Mouse (Mus musculus): ENCODE results near the gene Vasn. TPM values are rescaled to one million over a fixed set of nuclear protein-coding genes. Genes with fewer than 3 reads are reported as not detected.

Vasn gene
- 0.57 TPM for polyA plus RNA-seq (2014; fragmentation: Illumina TruSeq; extraction: RNeasy Lipid Tissue Mini Kit (QIAGEN cat#74804); ENCODE audit: low read depth, low replicate concordance)

GRCm38 (mm10) chr16:4639831-4640237 lies at the start of gene Vasn, which contains the start of gene Dnaja3:
Gene Vasn, plus strand, starts transcription at chr16:4639941.
Gene Dnaja3, plus strand, starts transcription at chr16:4639989.

GRCm38 (mm10) chr16:4593971-4594813 lies 45.5 kb upstream of the Vasn start, which contains the start of gene Glis2:
Gene Glis2, plus strand, starts transcription at chr16:4594713.

GRCm38 (mm10) chr16:4624481-4625110 lies 15.1 kb upstream of the Vasn start, which contains the start of gene Pam16:
Gene Pam16, minus strand, starts transcription at chr16:4624988.

GRCm38 (mm10) chr16:4679121-4680018 lies 39.6 kb downstream of the Vasn start, which contains the start of gene Coro7:
Gene Coro7, minus strand, starts transcription at chr16:4679777.

Other genes with a start within 250 kb of the Vasn start
- gene Adcy9, start 219.4 kb upstream of the Vasn start, polyA plus RNA-seq (2014; fragmentation: Illumina TruSeq; extraction: RNeasy Lipid Tissue Mini Kit (QIAGEN cat#74804); ENCODE audit: low read depth, low replicate concordance): 1.2 TPM
- 3.3 TPM for gene Srl, start 98.1 kb upstream of the Vasn start, polyA plus RNA-seq (2014; fragmentation: Illumina TruSeq; extraction: RNeasy Lipid Tissue Mini Kit (QIAGEN cat#74804); ENCODE audit: low read depth, low replicate concordance)
- 3.3 TPM for gene Tfap4, start 80.1 kb upstream of the Vasn start, polyA plus RNA-seq (2014; fragmentation: Illumina TruSeq; extraction: RNeasy Lipid Tissue Mini Kit (QIAGEN cat#74804); ENCODE audit: low read depth, low replicate concordance)
- gene Glis2, start 45.2 kb upstream of the Vasn start, polyA plus RNA-seq (2014; fragmentation: Illumina TruSeq; extraction: RNeasy Lipid Tissue Mini Kit (QIAGEN cat#74804); ENCODE audit: low read depth, low replicate concordance): 0.79 TPM
- 8.7 TPM for gene Pam16, start 15.0 kb upstream of the Vasn start, polyA plus RNA-seq (2014; fragmentation: Illumina TruSeq; extraction: RNeasy Lipid Tissue Mini Kit (QIAGEN cat#74804); ENCODE audit: low read depth, low replicate concordance)
- 27.1 TPM for gene Dnaja3, start within 50 bp of the Vasn start, polyA plus RNA-seq (2014; fragmentation: Illumina TruSeq; extraction: RNeasy Lipid Tissue Mini Kit (QIAGEN cat#74804); ENCODE audit: low read depth, low replicate concordance)
- gene Coro7, start 39.8 kb downstream of the Vasn start, polyA plus RNA-seq (2014; fragmentation: Illumina TruSeq; extraction: RNeasy Lipid Tissue Mini Kit (QIAGEN cat#74804); ENCODE audit: low read depth, low replicate concordance): 2.0 TPM
- 0.28 TPM for gene Nmral1, start 79.4 kb downstream of the Vasn start, polyA plus RNA-seq (2014; fragmentation: Illumina TruSeq; extraction: RNeasy Lipid Tissue Mini Kit (QIAGEN cat#74804); ENCODE audit: low read depth, low replicate concordance)
- 43.3 TPM for gene Hmox2, start 86.4 kb downstream of the Vasn start, polyA plus RNA-seq (2014; fragmentation: Illumina TruSeq; extraction: RNeasy Lipid Tissue Mini Kit (QIAGEN cat#74804); ENCODE audit: low read depth, low replicate concordance)
- gene Cdip1, start 150.4 kb downstream of the Vasn start, polyA plus RNA-seq (2014; fragmentation: Illumina TruSeq; extraction: RNeasy Lipid Tissue Mini Kit (QIAGEN cat#74804); ENCODE audit: low read depth, low replicate concordance): 17.7 TPM
- gene 4930562C15Rik, start 195.5 kb downstream of the Vasn start, polyA plus RNA-seq (2014; fragmentation: Illumina TruSeq; extraction: RNeasy Lipid Tissue Mini Kit (QIAGEN cat#74804); ENCODE audit: low read depth, low replicate concordance): not detected
- 1.5 TPM for gene Ubald1, start 240.4 kb downstream of the Vasn start, polyA plus RNA-seq (2014; fragmentation: Illumina TruSeq; extraction: RNeasy Lipid Tissue Mini Kit (QIAGEN cat#74804); ENCODE audit: low read depth, low replicate concordance)
- gene Mgrn1, start 246.3 kb downstream of the Vasn start, polyA plus RNA-seq (2014; fragmentation: Illumina TruSeq; extraction: RNeasy Lipid Tissue Mini Kit (QIAGEN cat#74804); ENCODE audit: low read depth, low replicate concordance): 9.1 TPM

Data from sigmoid colon, adult 10 weeks (tissue).